Mouse (Mus musculus) intestine, postnatal 0 days (tissue): ENCODE measurements around the gene 9330161L09Rik. TPM values are rescaled to one million over a fixed set of nuclear protein-coding genes. Genes with fewer than 3 reads are reported as not detected.

ENCODE experiments used
- ATAC-seq: fragments of 200-750 bp; cut with Nextera tagmentation; 2 replicates; pipeline ENCODE4 v1.8.0; 2017; ENCODE audit warnings: mild to moderate bottlenecking, moderate TSS enrichment, moderate library complexity
- H3K27ac ChIP-seq: fragments of 300-500 bp; sonication (generic); 2 replicates; pipeline ENCODE4 v1.5.1; 2014; ENCODE audit warnings: mild to moderate bottlenecking, low read depth, low read length, moderate library complexity
- H3K27me3 ChIP-seq: fragments of 300-500 bp; sonication (generic); replicated peaks from 2 replicates; pipeline ENCODE4 v1.6.1; 2014; ENCODE audit warnings: low read length, mixed read lengths; ENCODE audit not compliant: control insufficient read depth, insufficient read depth
- H3K36me3 ChIP-seq: fragments of 300-500 bp; sonication (generic); 2 replicates; pipeline ENCODE4 v1.6.1; 2014; ENCODE audit warnings: mild to moderate bottlenecking, moderate library complexity; ENCODE audit not compliant: control insufficient read depth, insufficient read depth
- H3K4me1 ChIP-seq: fragments of 300-500 bp; sonication (generic); replicated peaks from 2 replicates; pipeline ENCODE4 v1.6.1; 2014; ENCODE audit warnings: antibody characterized with exemption, low read length, mixed read lengths; ENCODE audit not compliant: control insufficient read depth, insufficient read depth
- H3K4me2 ChIP-seq: fragments of 300-500 bp; sonication (generic); replicated peaks from 2 replicates; pipeline ENCODE4 v1.6.1; 2014; ENCODE audit warnings: low read depth, mild to moderate bottlenecking, moderate library complexity
- H3K4me3 ChIP-seq: fragments of 300-500 bp; sonication (generic); 2 replicates; pipeline ENCODE4 v1.5.1; 2014; ENCODE audit warnings: low read depth, low read length
- H3K9ac ChIP-seq: fragments of 300-500 bp; sonication (generic); 2 replicates; pipeline ENCODE4 v1.6.1; 2014; ENCODE audit warnings: mild to moderate bottlenecking, low read depth, low read length
- H3K9me3 ChIP-seq: fragments of 300-500 bp; sonication (generic); 2 replicates; pipeline ENCODE4 v1.6.1; 2016; ENCODE audit warnings: mixed run types; ENCODE audit not compliant: control insufficient read depth
- CTCF ChIP-seq: sonication (generic); IDR thresholded peaks from 2 replicates; pipeline ENCODE4 v1.5.1; 2016; ENCODE audit warnings: low read depth, mild to moderate bottlenecking, control low read depth, antibody characterized with exemption, moderate library complexity
- WGBS: fragments of 180-500 bp; shearing (Covaris S2); extraction: QIAGEN DNeasy Blood & Tissue Kit; methylation state at CpG from one replicate; pipeline ENCODE4 v1.1.7; 2014; 5-methylcytosine and 5-hydroxymethylcytosine counted together
- polyA plus RNA-seq: library from polyadenylated mRNA; unstranded; fragments of >200 nt; fragmentation: Nextera tagmentation; extraction: Ambion mirVana; gene quantifications from 2 replicates; pipeline ENCODE4 v1.2.1, GENCODE M21; 2015

9330161L09Rik gene
- polyA plus RNA-seq, 1 experiment from 2014 or later: not detected

- H3K4me2 ChIP-seq: no peak overlapping the region
- no peaks in the 10 kb centered on the region for H3K4me1 ChIP-seq
- no peak overlapping the region for H3K4me3 ChIP-seq
- no peak overlapping the region for H3K9ac ChIP-seq
- H3K9me3 ChIP-seq: no peaks in the 10 kb centered on the region
- H3K27me3 ChIP-seq: no peaks in the 10 kb centered on the region
- TF ChIP-seq CTCF: 0 out of 2 replicates have a peak, but pooled peaks have one; percentile 5
- ATAC-seq: no peak
- 72% methylated on average over 5 of the region's 5 CpGs for WGBS
- H3K36me3 ChIP-seq: no peaks in the 10 kb centered on the region
- H3K27ac ChIP-seq: no peak overlapping the region
Observed at GRCm38 (mm10) chr12:103376124-103376523, 31.5 kb downstream of the 9330161L09Rik start.

GRCm38 (mm10) chr12:103373530-103374236 is 33.9 kb downstream of the 9330161L09Rik start:
- Histone ChIP-seq H3K4me2 (no peak overlapping the region), H3K36me3 (no peaks in the 10 kb centered on the region), H3K9me3 (no peaks in the 10 kb centered on the region), H3K27me3 (no peaks in the 10 kb centered on the region), H3K27ac (no peak overlapping the region), H3K9ac (no peak overlapping the region), H3K4me3 (no peak overlapping the region), H3K4me1 (no peaks in the 10 kb centered on the region)
- no peak for ATAC-seq
- TF ChIP-seq CTCF: no peak
- WGBS: 60% methylated on average over 8 of the region's 8 CpGs

- H3K9ac ChIP-seq: no peak overlapping the region
- no peak for ATAC-seq
- no peaks in the 10 kb centered on the region for H3K9me3 ChIP-seq
- no peak overlapping the region for H3K4me2 ChIP-seq
- no peaks in the 10 kb centered on the region for H3K4me1 ChIP-seq
- H3K27ac ChIP-seq: no peak overlapping the region
- WGBS: 33% methylated on average over 6 of the region's 6 CpGs
- peak; percentile 84 for TF ChIP-seq CTCF
- H3K4me3 ChIP-seq: no peak overlapping the region
- no peaks in the 10 kb centered on the region for H3K27me3 ChIP-seq
- H3K36me3 ChIP-seq: no peaks in the 10 kb centered on the region
Observed at GRCm38 (mm10) chr12:103371711-103372110, 35.9 kb downstream of the 9330161L09Rik start.

GRCm38 (mm10) chr12:103370861-103371260 is 36.8 kb downstream of the 9330161L09Rik start:
- WGBS: 58% methylated on average over 4 of the region's 4 CpGs
- Histone ChIP-seq H3K27me3 (no peaks in the 10 kb centered on the region), H3K4me2 (no peak overlapping the region), H3K36me3 (no peaks in the 10 kb centered on the region), H3K4me3 (no peak overlapping the region), H3K9me3 (no peaks in the 10 kb centered on the region), H3K9ac (no peak overlapping the region), H3K27ac (no peak overlapping the region), H3K4me1 (no peaks in the 10 kb centered on the region)
- no peak for TF ChIP-seq CTCF
- no peak for ATAC-seq

GRCm38 (mm10) chr12:103368777-103369176 is 38.8 kb downstream of the 9330161L09Rik start:
- Histone ChIP-seq H3K4me2 (no peak overlapping the region), H3K27ac (no peak overlapping the region), H3K9ac (no peak overlapping the region), H3K4me1 (no peaks in the 10 kb centered on the region), H3K9me3 (no peaks in the 10 kb centered on the region), H3K27me3 (no peaks in the 10 kb centered on the region), H3K4me3 (no peak overlapping the region), H3K36me3 (no peaks in the 10 kb centered on the region)
- 36% methylated on average over 2 of the region's 2 CpGs for WGBS
- no peak for ATAC-seq
- TF ChIP-seq CTCF: no peak

- Histone ChIP-seq H3K27ac (no peak overlapping the region), H3K4me1 (no peaks in the 10 kb centered on the region), H3K4me3 (no peak overlapping the region), H3K27me3 (no peaks in the 10 kb centered on the region), H3K9me3 (no peaks in the 10 kb centered on the region), H3K4me2 (peak overlapping the region; percentile 41; the same call in 1 of the 2 replicates), H3K36me3 (no peaks in the 10 kb centered on the region), H3K9ac (no peak overlapping the region)
- 68% methylated on average over 7 of the region's 7 CpGs for WGBS
- ATAC-seq: no peak
- TF ChIP-seq CTCF: no peak
Observed at GRCm38 (mm10) chr12:103368326-103368669, 39.3 kb downstream of the 9330161L09Rik start.
